Mouse (Mus musculus): ENCODE measurements around the gene Gm47841. TPM values are rescaled to one million over a fixed set of nuclear protein-coding genes. Genes with fewer than 3 reads are reported as not detected.

The Gm47841 gene
- polyA plus RNA-seq, 1 experiment from 2014 or later, result not detected

- peaks cover 19% of the 10 kb centered on the region for H3K4me1 ChIP-seq (replicated peaks)
- WGBS, result 35% methylated on average over 114 of the region's 120 CpGs
- no peaks in the 10 kb centered on the region for H3K36me3 ChIP-seq
- H3K4me3 ChIP-seq (replicated peaks), result peak overlapping the region; percentile 36
- no peak overlapping the region for H3K27ac ChIP-seq
- H3K27me3 ChIP-seq (replicated peaks), result peaks cover 42% of the 10 kb centered on the region
- peak overlapping the region; percentile 79 for H3K4me2 ChIP-seq (replicated peaks)
- peak overlapping the region; percentile 5 for H3K9ac ChIP-seq
- H3K9me3 ChIP-seq, result no peaks in the 10 kb centered on the region
- ATAC-seq, result peak; percentile 50
These were observed 5.6 kb upstream of the Gm47841 start for GRCm38 (mm10) chr15:101052560-101053501.

GRCm38 (mm10) chr15:101051869-101052268 is 4.7 kb upstream of the Gm47841 start:
- peaks cover 28% of the 10 kb centered on the region for H3K4me1 ChIP-seq (replicated peaks)
- H3K9ac ChIP-seq, result no peak overlapping the region
- no peak overlapping the region for H3K4me3 ChIP-seq (replicated peaks)
- WGBS, result 66% methylated on average over 10 of the region's 10 CpGs
- no peaks in the 10 kb centered on the region for H3K36me3 ChIP-seq
- H3K9me3 ChIP-seq, result no peaks in the 10 kb centered on the region
- H3K4me2 ChIP-seq (replicated peaks), result no peak overlapping the region
- no peak for ATAC-seq
- no peak overlapping the region for H3K27ac ChIP-seq
- peaks cover 52% of the 10 kb centered on the region for H3K27me3 ChIP-seq (replicated peaks)

- H3K9me3 ChIP-seq, result no peaks in the 10 kb centered on the region
- no peak overlapping the region for H3K27ac ChIP-seq
- WGBS, result 60% methylated on average over 5 of the region's 5 CpGs
- no peak overlapping the region for H3K9ac ChIP-seq
- H3K4me1 ChIP-seq (replicated peaks), result peaks cover 27% of the 10 kb centered on the region
- ATAC-seq, result no peak
- no peak overlapping the region for H3K4me3 ChIP-seq (replicated peaks)
- H3K36me3 ChIP-seq, result no peaks in the 10 kb centered on the region
- no peak overlapping the region for H3K4me2 ChIP-seq (replicated peaks)
- peaks cover 67% of the 10 kb centered on the region for H3K27me3 ChIP-seq (replicated peaks)
These were observed 1.2 kb upstream of the Gm47841 start for GRCm38 (mm10) chr15:101048338-101048896.

GRCm38 (mm10) chr15:101046527-101047193 is 537 bp downstream of the Gm47841 start:
- H3K4me1 ChIP-seq (replicated peaks), result peaks cover 21% of the 10 kb centered on the region
- peaks cover 64% of the 10 kb centered on the region for H3K27me3 ChIP-seq (replicated peaks)
- WGBS, result under 1% methylated on average over 69 of the region's 77 CpGs
- H3K4me3 ChIP-seq (replicated peaks), result peak overlapping the region; percentile 55
- no peaks in the 10 kb centered on the region for H3K36me3 ChIP-seq
- ATAC-seq, result peak; percentile 67
- H3K9me3 ChIP-seq, result no peaks in the 10 kb centered on the region
- H3K27ac ChIP-seq, result no peak overlapping the region
- peak overlapping the region; percentile 52 for H3K9ac ChIP-seq
- peak overlapping the region; percentile 100 for H3K4me2 ChIP-seq (replicated peaks)

- peak overlapping the region; percentile 52 for H3K9ac ChIP-seq
- no peaks in the 10 kb centered on the region for H3K9me3 ChIP-seq
- 2% methylated on average over 43 of the region's 43 CpGs for WGBS
- ATAC-seq, result peak; percentile 44
- no peaks in the 10 kb centered on the region for H3K36me3 ChIP-seq
- H3K27ac ChIP-seq, result no peak overlapping the region
- H3K4me3 ChIP-seq (replicated peaks), result peak overlapping the region; percentile 55
- H3K27me3 ChIP-seq (replicated peaks), result peaks cover 64% of the 10 kb centered on the region
- peak overlapping the region; percentile 100 for H3K4me2 ChIP-seq (replicated peaks)
- peaks cover 21% of the 10 kb centered on the region for H3K4me1 ChIP-seq (replicated peaks)
These were observed 1.1 kb downstream of the Gm47841 start for GRCm38 (mm10) chr15:101046039-101046526.

- H3K4me1 ChIP-seq (replicated peaks), result peaks cover 21% of the 10 kb centered on the region
- no peak overlapping the region for H3K4me2 ChIP-seq (replicated peaks)
- no peak for ATAC-seq
- peaks cover 66% of the 10 kb centered on the region for H3K27me3 ChIP-seq (replicated peaks)
- no peaks in the 10 kb centered on the region for H3K36me3 ChIP-seq
- 45% methylated on average over 6 of the region's 6 CpGs for WGBS
- H3K9me3 ChIP-seq, result no peaks in the 10 kb centered on the region
- no peak overlapping the region for H3K4me3 ChIP-seq (replicated peaks)
- H3K27ac ChIP-seq, result no peak overlapping the region
- no peak overlapping the region for H3K9ac ChIP-seq
These were observed 2.7 kb downstream of the Gm47841 start for GRCm38 (mm10) chr15:101044531-101044930.

GRCm38 (mm10) chr15:101042613-101043012 is 4.6 kb downstream of the Gm47841 start:
- Histone ChIP-seq H3K9ac (no peak overlapping the region), H3K27me3 (replicated peaks) (peaks cover 68% of the 10 kb centered on the region), H3K27ac (no peak overlapping the region), H3K4me1 (replicated peaks) (peaks cover 19% of the 10 kb centered on the region), H3K4me2 (replicated peaks) (no peak overlapping the region), H3K4me3 (replicated peaks) (no peak overlapping the region), H3K9me3 (no peaks in the 10 kb centered on the region), H3K36me3 (no peaks in the 10 kb centered on the region)
- 25% methylated on average over 6 of the region's 6 CpGs for WGBS
- ATAC-seq, result no peak

GRCm38 (mm10) chr15:101041966-101042365 is 5.2 kb downstream of the Gm47841 start:
- peaks cover 61% of the 10 kb centered on the region for H3K27me3 ChIP-seq (replicated peaks)
- 64% methylated on average over 6 of the region's 6 CpGs for WGBS
- ATAC-seq, result no peak

GRCm38 (mm10) chr15:101039651-101040050 is 7.5 kb downstream of the Gm47841 start:
- Histone ChIP-seq H3K27ac (no peak overlapping the region), H3K9me3 (no peaks in the 10 kb centered on the region), H3K9ac (no peak overlapping the region), H3K27me3 (replicated peaks) (peaks cover 38% of the 10 kb centered on the region), H3K4me1 (replicated peaks) (no peaks in the 10 kb centered on the region), H3K4me2 (replicated peaks) (0 out of 2 replicates have a peak overlapping the region, but pooled peaks have one; percentile 25), H3K4me3 (replicated peaks) (no peak overlapping the region), H3K36me3 (no peaks in the 10 kb centered on the region)
- 54% methylated on average over 17 of the region's 17 CpGs for WGBS
- no peak for ATAC-seq

More at GRCm38 (mm10) chr15:101041966-101042365, 5.2 kb downstream of the Gm47841 start:
- Histone ChIP-seq H3K36me3 (no peaks in the 10 kb centered on the region), H3K9ac (no peak overlapping the region), H3K9me3 (no peaks in the 10 kb centered on the region), H3K4me3 (replicated peaks) (no peak overlapping the region), H3K4me1 (replicated peaks) (peaks cover 12% of the 10 kb centered on the region), H3K27ac (no peak overlapping the region), H3K4me2 (replicated peaks) (no peak overlapping the region)

- H3K4me2 ChIP-seq (replicated peaks), result no peak overlapping the region
- H3K27me3 ChIP-seq (replicated peaks), result 0 out of 2 replicates have a peak, but pooled peaks cover 5% of the 10 kb centered on the region
- no peak for ATAC-seq
- H3K4me1 ChIP-seq (replicated peaks), result no peaks in the 10 kb centered on the region
- WGBS, result 55% methylated on average over 2 of the region's 2 CpGs
- no peaks in the 10 kb centered on the region for H3K9me3 ChIP-seq
- no peak overlapping the region for H3K4me3 ChIP-seq (replicated peaks)
- H3K27ac ChIP-seq, result no peak overlapping the region
- no peak overlapping the region for H3K9ac ChIP-seq
- no peaks in the 10 kb centered on the region for H3K36me3 ChIP-seq
These were observed 18.2 kb downstream of the Gm47841 start for GRCm38 (mm10) chr15:101028960-101029359.

- 88% methylated on average over 6 of the region's 6 CpGs for WGBS
- no peak overlapping the region for H3K9ac ChIP-seq
- H3K4me1 ChIP-seq (replicated peaks), result peaks cover 10% of the 10 kb centered on the region
- H3K27me3 ChIP-seq (replicated peaks), result no peaks in the 10 kb centered on the region
- no peaks in the 10 kb centered on the region for H3K9me3 ChIP-seq
- no peak overlapping the region for H3K4me2 ChIP-seq (replicated peaks)
- no peak overlapping the region for H3K27ac ChIP-seq
- no peaks in the 10 kb centered on the region for H3K36me3 ChIP-seq
- no peak for ATAC-seq
- no peak overlapping the region for H3K4me3 ChIP-seq (replicated peaks)
These were observed 35.8 kb downstream of the Gm47841 start for GRCm38 (mm10) chr15:101011352-101011751.

Data from intestine, embryonic 15.5 days (tissue).